11 mouse cellular contexts compared by ENCODE assay signal in the genomic region with DNA sequence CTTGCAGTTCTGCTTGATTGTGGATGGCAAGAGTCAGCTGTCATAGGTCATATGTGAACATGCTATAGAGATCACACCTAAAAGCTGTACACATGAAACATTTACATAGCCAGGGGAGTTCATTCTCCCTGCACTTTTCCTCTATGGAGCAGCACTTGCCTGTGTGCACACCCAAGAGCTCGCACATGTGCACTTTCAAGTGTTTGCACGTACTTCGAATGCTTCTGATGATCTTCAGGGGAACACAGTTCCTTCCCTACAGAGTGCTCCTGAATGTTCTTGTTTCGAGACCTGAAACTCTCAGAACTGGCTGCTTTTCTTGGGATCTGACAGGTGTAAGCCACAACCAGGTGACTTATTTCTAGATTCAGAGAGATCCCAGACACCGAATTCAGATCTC. TPM values are rescaled to one million over a fixed set of nuclear protein-coding genes. Genes with fewer than 3 reads are reported as not detected.
DNase-seq lines count a peak whose midpoint lies in the region; ATAC-seq and TF ChIP-seq lines count a peak whose summit lies in the region.
"Not testable (repeated sequence)": the region's sequence is repeated elsewhere in the genome, so short reads cannot be mapped to it uniquely, and the experiment has no call there.
"Had no signal": no experiment of that assay in that cellular context is flagged by ENCODE, and none has a peak within 500 bp of the region (broad histone marks: within the 10 kb centered on the region; RNA-seq: fewer than 3 reads in every experiment).

No protein-coding gene starts in this region.

- not testable (repeated sequence) for H3K4me1 ChIP-seq in forebrain, embryonic 11.5 days (replicated peaks; ENCODE audit: control insufficient read depth, insufficient read depth, low read length); lung, embryonic 16.5 days (replicated peaks; ENCODE audit: control insufficient read depth, insufficient read depth, low read length); lung, postnatal 0 days (ENCODE audit: insufficient read depth, low read depth, low read length)

- not testable (repeated sequence) for ATAC-seq in forebrain, embryonic 11.5 days (replicated peaks; ENCODE audit: low FRiP score)
- peak; percentile 57; the same call in 1 of the 2 replicates for ATAC-seq in lung, embryonic 16.5 days (ENCODE audit: low read depth)
- peak; percentile 71 for ATAC-seq in lung, postnatal 0 days

- TF ChIP-seq EP300 in lung, postnatal 0 days (IDR thresholded peaks at IDR 0.05) = not testable (repeated sequence)

- 83% methylated on average over 5 of the region's 5 CpGs for WGBS in forebrain, embryonic 11.5 days
- WGBS in lung, embryonic 16.5 days = 52% methylated on average over 5 of the region's 5 CpGs
- WGBS in lung, postnatal 0 days = 64% methylated on average over 5 of the region's 5 CpGs

- H3K9me3 ChIP-seq in forebrain, embryonic 11.5 days (ENCODE audit: control insufficient read depth, low read length); lung, embryonic 16.5 days (ENCODE audit: control insufficient read depth, low read length); lung, postnatal 0 days (ENCODE audit: low read length): not testable (repeated sequence)

- not testable (repeated sequence) for H3K4me2 ChIP-seq in forebrain, embryonic 11.5 days (ENCODE audit: low read depth, low read length, severe bottlenecking); lung, embryonic 16.5 days (ENCODE audit: low read depth, low read length); lung, postnatal 0 days (replicated peaks; ENCODE audit: low read depth, low read length)

- DNase-seq in forebrain, embryonic 11.5 days (ENCODE audit: low spot score) = peak; percentile 13
- peak; percentile 10 to 23 for DNase-seq in lung, adult 18-20 months
- peak; percentile 50 for DNase-seq in lung, postnatal 0 days (ENCODE audit: low spot score)
- DNase-seq in lung, postnatal 25 days (ENCODE audit: low spot score) = peak; percentile 36
- peak; percentile 37 for DNase-seq in lung, postnatal 36 days

- not testable (repeated sequence) for H3K27me3 ChIP-seq in forebrain, embryonic 11.5 days (ENCODE audit: control insufficient read depth, insufficient read depth, low read length); lung, embryonic 16.5 days (ENCODE audit: control insufficient read depth, insufficient read depth, low read depth, low read length); lung, postnatal 0 days (replicated peaks; ENCODE audit: insufficient read depth, low read length)

- not testable (repeated sequence) for H3K36me3 ChIP-seq in forebrain, embryonic 11.5 days (ENCODE audit: control insufficient read depth, insufficient read depth, low read length); lung, embryonic 16.5 days (ENCODE audit: control insufficient read depth, insufficient read depth, low read length); lung, postnatal 0 days (ENCODE audit: insufficient read depth, low read length)

- not testable (repeated sequence) for H3K27ac ChIP-seq in forebrain, embryonic 11.5 days (ENCODE audit: low read depth, low read length); lung, embryonic 16.5 days (ENCODE audit: low read length); lung, postnatal 0 days (ENCODE audit: low read length)

- not testable (repeated sequence) for H3K9ac ChIP-seq in forebrain, embryonic 11.5 days (ENCODE audit: low read length); lung, embryonic 16.5 days (ENCODE audit: low read length); lung, postnatal 0 days (replicated peaks; ENCODE audit: low read depth)

- not testable (repeated sequence) for H3K4me3 ChIP-seq in forebrain, embryonic 11.5 days (ENCODE audit: low read depth, low read length); lung, embryonic 16.5 days (ENCODE audit: low read length); lung, postnatal 0 days (ENCODE audit: low read depth, low read length)

- not testable (repeated sequence) for TF ChIP-seq CTCF in lung, postnatal 0 days (IDR thresholded peaks at IDR 0.05)

RNA-seq across cellular contexts. Expression of a gene that starts 25.2 kb away (rescaled TPM):
- not detected in 2 replicates for polyA plus RNA-seq in forebrain, embryonic 11.5 days (2014; fragmentation: Nextera tagmentation; extraction: Ambion mirVana)
- not detected in 2 replicates for polyA plus RNA-seq in lung, embryonic 16.5 days (2015; fragmentation: Nextera tagmentation; extraction: Ambion mirVana)
- not detected in 2 replicates for polyA plus RNA-seq in lung, postnatal 0 days (2015; fragmentation: Nextera tagmentation; extraction: Ambion mirVana)
- polyA plus RNA-seq: activated CD4-positive, CD25-positive, alpha-beta regulatory T cell, adult 4 months; adrenal gland, adult 2 months; CD4-positive, CD25-positive, alpha-beta regulatory T cell, adult 4 months; G1E; Patski had no signal

RNA-seq across cellular contexts. Expression of a gene that starts 29.3 kb away (rescaled TPM):
- polyA plus RNA-seq in forebrain, embryonic 11.5 days (2014; fragmentation: Nextera tagmentation; extraction: Ambion mirVana) = 45.0 and 56.1 TPM in 2 replicates
- 45.1 and 48.7 TPM in 2 replicates for polyA plus RNA-seq in lung, embryonic 16.5 days (2015; fragmentation: Nextera tagmentation; extraction: Ambion mirVana)
- 32.0 and 44.3 TPM in 2 replicates for polyA plus RNA-seq in lung, postnatal 0 days (2015; fragmentation: Nextera tagmentation; extraction: Ambion mirVana)

RNA-seq across cellular contexts. Expression of a gene that starts 37.7 kb away (rescaled TPM):
- polyA plus RNA-seq in forebrain, embryonic 11.5 days (2014; fragmentation: Nextera tagmentation; extraction: Ambion mirVana) = 61.0 and 68.3 TPM in 2 replicates
- 3.3 and 3.4 TPM in 2 replicates for polyA plus RNA-seq in lung, embryonic 16.5 days (2015; fragmentation: Nextera tagmentation; extraction: Ambion mirVana)
- 0.40 and 0.84 TPM in 2 replicates for polyA plus RNA-seq in lung, postnatal 0 days (2015; fragmentation: Nextera tagmentation; extraction: Ambion mirVana)
- polyA plus RNA-seq: activated CD4-positive, CD25-positive, alpha-beta regulatory T cell, adult 4 months; CD4-positive, CD25-positive, alpha-beta regulatory T cell, adult 4 months had no signal

Comparison
In these comparisons a context has a peak if more than half of its experiments do, and no peak if none do; other contexts are left out.
1. RNA of a gene that starts 37.7 kb away (polyA plus RNA-seq): 61.0 to 68.3 TPM in forebrain, embryonic 11.5 days; 3.3 to 3.4 TPM in lung, embryonic 16.5 days and 0.40 to 0.84 TPM in lung, postnatal 0 days; every median in the first group is over 10 times any median in the second.
2. Peak in every context shown above with its lines, with median percentiles within 50 percentile points of each other: DNase-seq.